Mouse (Mus musculus) forebrain, embryonic 13.5 days (tissue): Measurements from ENCODE around the gene Sik3. TPM values are rescaled to one million over a fixed set of nuclear protein-coding genes. Genes with fewer than 3 reads are reported as not detected.
"Not testable (repeated sequence)": the region's sequence is repeated elsewhere in the genome, so short reads cannot be mapped to it uniquely, and the experiment has no call there.

Experiments
- ATAC-seq: fragments of 200-750 bp; cut with Nextera tagmentation; 2 replicates; pipeline ENCODE4 v1.8.0; 2017
- H3K27ac ChIP-seq: fragments of 300-500 bp; sonication (generic); 2 replicates; pipeline ENCODE4 v1.5.1; 2015; ENCODE audit warnings: inconsistent platforms, mild to moderate bottlenecking, moderate library complexity
- H3K27me3 ChIP-seq: fragments of 300-500 bp; sonication (generic); 2 replicates; pipeline ENCODE4 v1.6.1; 2015; ENCODE audit warnings: mild to moderate bottlenecking, inconsistent platforms
- H3K36me3 ChIP-seq: fragments of 300-500 bp; sonication (generic); 2 replicates; pipeline ENCODE4 v1.6.1; 2015; ENCODE audit warnings: mild to moderate bottlenecking, inconsistent platforms; ENCODE audit not compliant: poor library complexity, severe bottlenecking
- H3K4me1 ChIP-seq: fragments of 300-500 bp; sonication (generic); 2 replicates; pipeline ENCODE4 v1.6.1; 2015; ENCODE audit warnings: inconsistent platforms
- H3K4me2 ChIP-seq: fragments of 300-500 bp; sonication (generic); 2 replicates; pipeline ENCODE4 v1.6.1; 2015; ENCODE audit warnings: inconsistent platforms, mild to moderate bottlenecking, moderate library complexity
- H3K4me3 ChIP-seq: fragments of 300-500 bp; sonication (generic); 2 replicates; pipeline ENCODE4 v1.5.1; 2015; ENCODE audit warnings: mild to moderate bottlenecking, inconsistent platforms
- H3K9ac ChIP-seq: fragments of 300-500 bp; sonication (generic); 2 replicates; pipeline ENCODE4 v1.6.1; 2015; ENCODE audit warnings: mild to moderate bottlenecking, inconsistent platforms
- H3K9me3 ChIP-seq: fragments of 300-500 bp; sonication (generic); replicated peaks from 2 replicates; pipeline ENCODE4 v1.6.1; 2016; ENCODE audit warnings: inconsistent platforms
- WGBS: fragments of 180-500 bp; shearing (Covaris S2); methylation state at CpG from one replicate; pipeline ENCODE4 v1.1.7; 2015; 5-methylcytosine and 5-hydroxymethylcytosine counted together
- polyA plus RNA-seq: library from polyadenylated mRNA; unstranded; fragments of >200 nt; fragmentation: Nextera tagmentation; extraction: Ambion mirVana; gene quantifications from 2 replicates; pipeline ENCODE4 v1.2.1, GENCODE M21; 2015

Gene Sik3
- polyA plus RNA-seq, 1 experiment from 2014 or later, result 4.9 TPM

- H3K9ac ChIP-seq, result no peak overlapping the region
- H3K4me3 ChIP-seq, result no peak overlapping the region
- H3K9me3 ChIP-seq, result no peaks in the 10 kb centered on the region
- peaks cover 15% of the 10 kb centered on the region for H3K36me3 ChIP-seq
- H3K4me1 ChIP-seq, result peaks cover 16% of the 10 kb centered on the region
- no peak overlapping the region for H3K4me2 ChIP-seq
- WGBS, result 71% methylated on average over 4 of the region's 4 CpGs
- no peaks in the 10 kb centered on the region for H3K27me3 ChIP-seq
- ATAC-seq, result no peak
- H3K27ac ChIP-seq, result no peak overlapping the region
Measured at GRCm38 (mm10) chr9:46121486-46121885, 108.9 kb downstream of the Sik3 start.

DNA sequence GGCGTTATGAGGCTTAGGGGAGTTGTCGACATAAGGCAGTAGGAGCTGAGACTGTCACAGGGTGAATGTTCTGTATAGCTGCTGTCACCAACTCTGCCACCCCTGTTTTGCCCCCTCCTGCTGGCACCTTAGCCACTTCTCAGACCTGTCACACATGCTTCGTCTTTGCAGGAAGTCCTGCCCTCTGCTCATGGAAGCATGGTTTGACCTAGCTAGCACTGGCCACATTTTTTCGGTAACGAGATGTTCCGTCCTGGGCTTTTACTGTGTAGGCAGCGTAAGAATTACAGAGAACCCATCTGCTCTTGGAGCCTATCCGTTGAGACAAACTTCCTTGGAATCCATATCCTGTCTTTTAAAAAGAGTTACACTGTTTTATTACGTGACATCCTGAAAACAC is 110.1 kb downstream of the Sik3 start:
- no peaks in the 10 kb centered on the region for H3K27me3 ChIP-seq
- no peak for ATAC-seq

GRCm38 (mm10) chr9:46126295-46126694 is 113.7 kb downstream of the Sik3 start:
- no peak overlapping the region for H3K4me2 ChIP-seq
- WGBS, result 80% methylated on average over 2 of the region's 2 CpGs
- H3K27ac ChIP-seq, result no peak overlapping the region
- ATAC-seq, result no peak
- no peaks in the 10 kb centered on the region for H3K9me3 ChIP-seq
- H3K9ac ChIP-seq, result no peak overlapping the region
- no peak overlapping the region for H3K4me3 ChIP-seq
- H3K4me1 ChIP-seq, result peaks cover 9% of the 10 kb centered on the region
- no peaks in the 10 kb centered on the region for H3K27me3 ChIP-seq
- peaks cover 15% of the 10 kb centered on the region for H3K36me3 ChIP-seq

More for the DNA sequence above, 110.1 kb downstream of the Sik3 start:
- H3K4me3 ChIP-seq, result no peak overlapping the region
- 83% methylated on average over 9 of the region's 9 CpGs for WGBS
- peaks cover 25% of the 10 kb centered on the region for H3K4me1 ChIP-seq
- H3K4me2 ChIP-seq, result no peak overlapping the region
- no peak overlapping the region for H3K9ac ChIP-seq
- H3K27ac ChIP-seq, result no peak overlapping the region
- no peaks in the 10 kb centered on the region for H3K9me3 ChIP-seq
- peaks cover 15% of the 10 kb centered on the region for H3K36me3 ChIP-seq

DNA sequence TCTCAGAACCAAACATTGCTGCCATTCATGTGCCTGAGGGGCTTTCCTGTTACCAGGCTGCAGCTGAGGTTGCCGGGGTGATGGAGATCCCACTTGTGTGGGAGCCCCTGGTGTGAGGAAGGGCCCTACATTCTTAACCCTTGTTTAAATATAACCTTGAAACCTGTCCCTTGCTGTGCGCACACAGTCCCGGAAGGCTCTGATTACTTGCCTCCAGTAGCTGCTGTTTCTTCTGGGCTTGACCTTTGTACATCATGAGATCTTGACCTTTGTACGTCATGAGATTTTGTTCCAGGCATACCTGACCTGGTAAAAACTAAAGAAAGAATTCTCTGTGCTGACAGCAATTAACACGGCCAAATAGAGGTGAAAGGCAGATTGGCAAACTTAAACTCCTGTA is 114.7 kb downstream of the Sik3 start:
- H3K4me1 ChIP-seq, result peaks cover 9% of the 10 kb centered on the region
- WGBS, result 27% methylated on average over 5 of the region's 5 CpGs
- no peak for ATAC-seq
- H3K36me3 ChIP-seq, result peaks cover 15% of the 10 kb centered on the region
- H3K4me3 ChIP-seq, result no peak overlapping the region
- H3K27me3 ChIP-seq, result no peaks in the 10 kb centered on the region
- H3K9me3 ChIP-seq, result no peaks in the 10 kb centered on the region
- no peak overlapping the region for H3K4me2 ChIP-seq
- H3K27ac ChIP-seq, result no peak overlapping the region
- H3K9ac ChIP-seq, result no peak overlapping the region

- H3K27me3 ChIP-seq, result no peaks in the 10 kb centered on the region
- H3K4me2 ChIP-seq, result no peak overlapping the region
- ATAC-seq, result no peak
- H3K36me3 ChIP-seq, result peaks cover 5% of the 10 kb centered on the region
- H3K9ac ChIP-seq, result no peak overlapping the region
- 78% methylated on average over 2 of the region's 2 CpGs for WGBS
- H3K4me3 ChIP-seq, result no peak overlapping the region
- H3K27ac ChIP-seq, result no peak overlapping the region
- no peaks in the 10 kb centered on the region for H3K9me3 ChIP-seq
- H3K4me1 ChIP-seq, result peaks cover 9% of the 10 kb centered on the region
Measured at GRCm38 (mm10) chr9:46129241-46129640, 116.6 kb downstream of the Sik3 start.

- not testable (repeated sequence) for H3K36me3 ChIP-seq, H3K27ac ChIP-seq, H3K4me1 ChIP-seq, H3K27me3 ChIP-seq, ATAC-seq, H3K9me3 ChIP-seq, H3K4me3 ChIP-seq, H3K4me2 ChIP-seq, H3K9ac ChIP-seq
Measured at GRCm38 (mm10) chr9:46132821-46133220, 120.2 kb downstream of the Sik3 start.

DNA sequence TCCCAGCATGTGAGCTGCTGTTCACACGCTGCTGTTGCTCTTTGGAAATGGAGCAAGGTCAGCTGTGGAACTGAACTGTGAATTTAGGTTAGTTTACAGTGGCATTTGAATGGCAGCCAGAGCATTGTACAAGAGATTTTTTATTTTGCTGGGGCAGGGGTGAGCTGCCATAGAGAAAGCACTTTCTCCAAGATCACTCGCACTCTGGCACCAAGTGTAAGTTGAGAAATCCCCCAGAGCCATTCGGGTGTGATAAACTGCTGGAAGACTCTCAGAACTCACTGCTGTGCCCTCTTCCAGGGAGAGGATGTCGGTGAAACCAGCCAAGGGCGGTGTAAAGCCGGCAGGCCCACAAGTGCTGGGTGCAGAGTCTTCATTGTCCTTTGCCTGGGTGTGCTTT is 126.2 kb downstream of the Sik3 start:
- Histone ChIP-seq H3K9me3 (no peaks in the 10 kb centered on the region), H3K27ac (no peak overlapping the region), H3K4me2 (no peak overlapping the region), H3K9ac (no peak overlapping the region), H3K36me3 (no peaks in the 10 kb centered on the region), H3K4me3 (no peak overlapping the region), H3K4me1 (no peaks in the 10 kb centered on the region), H3K27me3 (no peaks in the 10 kb centered on the region)
- ATAC-seq, result no peak
- 79% methylated on average over 6 of the region's 6 CpGs for WGBS

- Histone ChIP-seq H3K27ac (no peak overlapping the region), H3K4me1 (no peaks in the 10 kb centered on the region), H3K36me3 (no peaks in the 10 kb centered on the region), H3K9me3 (no peaks in the 10 kb centered on the region), H3K4me3 (no peak overlapping the region), H3K9ac (no peak overlapping the region), H3K4me2 (no peak overlapping the region), H3K27me3 (no peaks in the 10 kb centered on the region)
- 90% methylated on average over 1 of the region's 1 CpGs for WGBS
- no peak for ATAC-seq
Measured at GRCm38 (mm10) chr9:46140811-46141210, 128.2 kb downstream of the Sik3 start.

GRCm38 (mm10) chr9:46142031-46142430 is 129.4 kb downstream of the Sik3 start:
- Histone ChIP-seq H3K4me3 (no peak overlapping the region), H3K27me3 (no peaks in the 10 kb centered on the region), H3K9ac (no peak overlapping the region), H3K4me1 (no peaks in the 10 kb centered on the region), H3K9me3 (no peaks in the 10 kb centered on the region), H3K4me2 (no peak overlapping the region), H3K27ac (no peak overlapping the region), H3K36me3 (no peaks in the 10 kb centered on the region)
- 84% methylated on average over 1 of the region's 1 CpGs for WGBS
- no peak for ATAC-seq

DNA sequence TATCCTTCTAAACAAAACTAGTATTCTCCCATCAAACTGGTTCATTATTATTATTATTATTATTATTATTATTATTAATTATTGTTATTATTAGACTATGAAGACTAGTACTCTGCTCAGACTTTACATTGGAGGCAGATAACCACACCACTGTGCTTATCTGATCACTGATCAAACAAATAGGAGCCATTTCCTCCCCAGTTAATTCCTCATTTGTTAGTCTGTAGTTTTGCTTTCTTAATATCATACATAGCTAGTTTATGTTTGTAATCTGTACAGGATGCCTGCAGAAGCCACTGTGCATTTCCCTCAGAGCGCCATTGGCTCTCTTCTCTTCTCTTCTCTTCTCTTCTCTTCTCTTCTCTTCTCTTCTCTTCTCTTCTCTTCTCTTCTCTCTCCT is 129.9 kb downstream of the Sik3 start:
- H3K4me2 ChIP-seq, result no peak overlapping the region
- H3K9ac ChIP-seq, result no peak overlapping the region
- no peak overlapping the region for H3K27ac ChIP-seq
- no peaks in the 10 kb centered on the region for H3K4me1 ChIP-seq
- H3K9me3 ChIP-seq, result no peaks in the 10 kb centered on the region
- H3K36me3 ChIP-seq, result no peaks in the 10 kb centered on the region
- WGBS, result 89% methylated on average over 1 of the region's 1 CpGs
- ATAC-seq, result no peak
- H3K27me3 ChIP-seq, result no peaks in the 10 kb centered on the region
- H3K4me3 ChIP-seq, result no peak overlapping the region

GRCm38 (mm10) chr9:46144976-46145375 is 132.4 kb downstream of the Sik3 start:
- H3K9me3 ChIP-seq, result no peaks in the 10 kb centered on the region
- no peak overlapping the region for H3K27ac ChIP-seq
- no peak overlapping the region for H3K4me2 ChIP-seq
- 76% methylated on average over 6 of the region's 6 CpGs for WGBS
- no peak overlapping the region for H3K9ac ChIP-seq
- H3K27me3 ChIP-seq, result no peaks in the 10 kb centered on the region
- no peak for ATAC-seq
- no peaks in the 10 kb centered on the region for H3K4me1 ChIP-seq
- H3K4me3 ChIP-seq, result no peak overlapping the region
- H3K36me3 ChIP-seq, result no peaks in the 10 kb centered on the region

DNA sequence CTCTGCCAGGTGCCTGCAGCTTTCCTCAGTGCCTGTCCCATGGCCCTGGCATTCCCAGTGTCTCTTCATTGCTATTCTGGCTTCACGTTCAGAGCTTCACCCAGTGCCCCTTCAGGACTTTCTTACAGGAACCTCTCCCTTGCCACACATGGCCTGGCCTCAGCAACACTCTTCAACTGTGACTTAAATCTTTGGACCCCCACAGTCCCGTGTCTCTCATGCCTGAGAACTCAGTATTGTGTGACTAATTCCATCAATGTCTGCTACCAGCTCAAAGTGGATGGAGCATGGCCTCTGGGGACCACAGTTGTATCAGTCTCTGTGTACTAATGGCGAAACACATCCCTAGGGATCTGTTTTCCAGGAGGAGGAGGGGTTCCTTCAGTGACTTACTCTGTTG is 133.8 kb downstream of the Sik3 start:
- WGBS, result 67% methylated on average over 3 of the region's 3 CpGs
- 0 out of 2 replicates have a peak, but pooled peaks cover 2% of the 10 kb centered on the region for H3K27me3 ChIP-seq
- H3K4me1 ChIP-seq, result no peaks in the 10 kb centered on the region
- ATAC-seq, result no peak
- H3K9me3 ChIP-seq, result no peaks in the 10 kb centered on the region
- no peak overlapping the region for H3K9ac ChIP-seq
- no peaks in the 10 kb centered on the region for H3K36me3 ChIP-seq
- H3K4me3 ChIP-seq, result no peak overlapping the region
- no peak overlapping the region for H3K27ac ChIP-seq
- no peak overlapping the region for H3K4me2 ChIP-seq

- Histone ChIP-seq H3K4me2 (no peak overlapping the region), H3K27me3 (0 out of 2 replicates have a peak, but pooled peaks cover 2% of the 10 kb centered on the region), H3K27ac (no peak overlapping the region), H3K36me3 (no peaks in the 10 kb centered on the region), H3K9me3 (no peaks in the 10 kb centered on the region), H3K4me3 (no peak overlapping the region), H3K9ac (no peak overlapping the region), H3K4me1 (peaks cover 10% of the 10 kb centered on the region)
- 95% methylated on average over 4 of the region's 4 CpGs for WGBS
- no peak for ATAC-seq
Measured at GRCm38 (mm10) chr9:46148723-46149122, 136.1 kb downstream of the Sik3 start.
